Mouse (Mus musculus): Measurements from ENCODE around the gene Mbd6. TPM values are rescaled to one million over a fixed set of nuclear protein-coding genes. Genes with fewer than 3 reads are reported as not detected.
"Not testable (repeated sequence)": the region's sequence is repeated elsewhere in the genome, so short reads cannot be mapped to it uniquely, and the experiment has no call there.

Gene Mbd6
- polyA plus RNA-seq, 1 experiment from 2014 or later: 16.1 TPM

DNA sequence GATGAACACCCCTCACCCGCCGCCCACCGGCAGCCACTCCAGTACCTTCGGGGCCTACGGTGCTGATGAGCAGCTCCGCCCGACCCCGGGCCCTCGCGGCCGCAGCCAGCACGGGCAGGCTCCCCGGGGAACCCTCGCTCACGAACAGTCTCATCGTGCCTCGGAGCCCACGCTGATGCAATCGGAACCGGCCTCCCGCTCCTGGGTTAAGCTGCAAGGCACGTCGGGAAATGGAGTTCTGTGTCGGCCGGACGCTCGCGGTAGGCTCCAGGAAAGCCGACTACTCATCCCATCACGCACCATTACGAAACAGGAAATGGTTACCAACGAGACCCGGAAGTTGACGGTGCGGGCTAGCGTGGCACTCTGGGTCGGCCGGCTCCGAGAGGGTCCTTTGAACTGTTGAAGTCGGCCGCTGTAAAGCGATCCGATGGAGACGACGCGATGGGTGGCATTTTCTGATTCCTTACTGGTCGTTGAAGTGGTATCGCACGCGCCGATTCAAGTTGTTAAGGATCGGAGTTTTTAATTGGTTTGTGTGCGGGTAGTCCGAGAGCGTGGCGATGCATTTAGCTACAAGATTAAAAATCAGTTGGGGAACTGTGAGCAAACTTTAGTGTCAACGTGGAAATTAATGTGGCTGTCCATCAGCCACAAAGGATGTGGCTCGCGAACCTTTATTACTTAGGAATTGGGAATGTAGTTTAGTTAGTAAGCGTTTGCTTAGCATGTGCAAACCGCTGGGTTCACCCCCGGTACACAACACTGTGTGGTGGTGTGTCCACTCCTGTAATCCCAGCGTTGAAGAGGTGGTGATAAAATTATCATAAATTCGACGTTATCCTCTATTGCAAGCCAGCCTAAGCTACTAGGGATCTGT is 22.9 kb upstream of the Mbd6 start, which contains the start of gene Mars:
TSS of gene Mars (minus strand) at position 311 of the 880 bp plus-strand sequence.
- Histone ChIP-seq H3K36me3 (peaks cover 17% of the 10 kb centered on the region), H3K9ac (peak within 1 kb of the TSS; percentile 92), H3K27ac (replicated peaks) (peak within 1 kb of the TSS; percentile 78), H3K27me3 (no peaks in the 10 kb centered on the region), H3K4me3 (peak within 1 kb of the TSS; percentile 91), H3K4me2 (peak within 1 kb of the TSS; percentile 81), H3K4me1 (replicated peaks) (peaks cover 20% of the 10 kb centered on the region), H3K9me3 (no peaks in the 10 kb centered on the region)
- ATAC-seq (ENCODE audit: low FRiP score, low read depth): peak; percentile 97
- under 1% methylated on average over 64 of the region's 65 CpGs for WGBS

DNA sequence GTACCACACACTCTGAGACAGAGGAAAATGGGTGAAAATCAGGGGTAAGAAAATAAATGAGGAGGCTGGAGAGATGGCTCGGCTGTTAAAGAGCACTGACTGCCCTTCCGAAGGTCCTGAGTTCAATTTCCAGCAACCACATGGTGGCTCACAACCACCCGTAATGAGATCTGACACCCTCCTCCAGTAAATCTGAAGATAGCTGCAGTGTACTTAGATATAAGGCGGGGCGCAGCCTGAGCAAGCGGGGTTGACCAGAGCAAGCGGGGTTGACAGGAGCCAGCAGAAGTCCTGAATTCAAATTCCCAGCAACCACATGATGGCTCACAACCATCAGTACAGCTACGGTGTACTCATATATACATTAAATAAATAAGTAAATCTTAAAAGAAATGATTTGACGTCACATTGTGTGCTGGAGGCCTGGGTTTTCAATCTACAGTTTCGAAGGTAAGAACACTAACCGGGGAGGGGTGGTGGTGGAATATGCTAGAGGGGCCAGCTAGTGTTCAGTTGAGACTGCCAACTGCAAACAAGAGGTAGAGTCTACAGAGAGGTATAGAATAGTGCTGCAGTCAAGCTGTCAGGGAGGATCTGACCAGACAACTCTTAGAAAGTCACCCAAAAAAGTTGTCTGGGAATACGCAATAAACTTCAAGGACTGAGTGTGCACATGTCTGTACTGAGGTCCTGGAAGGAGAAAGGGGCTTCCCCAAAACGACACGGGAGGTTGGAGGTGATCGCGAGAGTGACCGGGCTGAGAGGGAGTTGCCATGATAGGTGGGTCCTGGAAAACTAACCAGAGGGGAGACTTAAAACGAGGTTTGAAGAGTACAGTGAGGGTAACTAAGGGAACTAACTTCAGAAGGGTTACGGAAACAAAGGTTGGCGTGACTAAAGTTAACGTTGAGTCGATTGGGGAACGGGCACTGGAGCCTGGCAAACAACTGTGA is 22.0 kb upstream of the Mbd6 start:
- Histone ChIP-seq H3K4me1 (replicated peaks) (peaks cover 20% of the 10 kb centered on the region), H3K4me2 (peak overlapping the region; percentile 81), H3K36me3 (peaks cover 24% of the 10 kb centered on the region), H3K9ac (peak overlapping the region; percentile 92), H3K9me3 (no peaks in the 10 kb centered on the region), H3K27me3 (no peaks in the 10 kb centered on the region), H3K27ac (replicated peaks) (peak overlapping the region; percentile 78), H3K4me3 (peak overlapping the region; percentile 91)
- peak; percentile 58 for ATAC-seq (ENCODE audit: low FRiP score, low read depth)
- WGBS: 39% methylated on average over 23 of the region's 23 CpGs

GRCm38 (mm10) chr10:127309167-127309566 is 20.3 kb upstream of the Mbd6 start:
- not testable (repeated sequence) for H3K9ac ChIP-seq; H3K27ac ChIP-seq (replicated peaks); H3K9me3 ChIP-seq; H3K4me2 ChIP-seq; H3K27me3 ChIP-seq; ATAC-seq (ENCODE audit: low FRiP score, low read depth); H3K4me3 ChIP-seq
- H3K4me1 ChIP-seq (replicated peaks): peaks cover 20% of the 10 kb centered on the region
- H3K36me3 ChIP-seq: peaks cover 41% of the 10 kb centered on the region
- WGBS: 86% methylated on average over 3 of the region's 3 CpGs

DNA sequence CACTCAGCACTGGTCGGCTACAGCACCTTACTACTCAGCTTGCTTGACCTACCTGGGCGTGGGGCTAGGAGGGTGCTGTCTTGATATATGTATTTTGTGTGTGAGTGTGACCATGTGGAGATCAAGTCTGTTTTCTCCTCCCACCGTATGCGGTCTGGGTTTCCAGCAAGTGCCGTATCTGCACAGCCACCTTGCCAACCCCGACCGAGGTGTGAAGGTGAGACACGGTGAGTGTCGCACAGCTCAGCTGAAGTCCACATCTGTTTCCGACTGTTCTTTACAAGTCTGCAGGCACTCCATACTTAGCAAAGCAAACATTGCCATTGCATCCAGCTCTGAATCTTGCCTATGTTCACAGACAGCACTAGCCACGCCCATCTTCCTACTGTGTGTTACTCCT is 14.3 kb upstream of the Mbd6 start:
- Histone ChIP-seq H3K9me3 (no peaks in the 10 kb centered on the region), H3K9ac (no peak overlapping the region), H3K4me1 (replicated peaks) (no peaks in the 10 kb centered on the region), H3K4me3 (no peak overlapping the region), H3K36me3 (peaks cover 91% of the 10 kb centered on the region), H3K27ac (replicated peaks) (no peak overlapping the region), H3K4me2 (no peak overlapping the region), H3K27me3 (no peaks in the 10 kb centered on the region)
- WGBS: 94% methylated on average over 11 of the region's 11 CpGs
- no peak for ATAC-seq (ENCODE audit: low FRiP score, low read depth)

- Histone ChIP-seq H3K4me3 (no peak overlapping the region), H3K9me3 (no peaks in the 10 kb centered on the region), H3K4me2 (no peak overlapping the region), H3K27ac (replicated peaks) (no peak overlapping the region), H3K4me1 (replicated peaks) (no peaks in the 10 kb centered on the region), H3K36me3 (peaks cover 90% of the 10 kb centered on the region), H3K27me3 (no peaks in the 10 kb centered on the region), H3K9ac (no peak overlapping the region)
- 96% methylated on average over 6 of the region's 6 CpGs for WGBS
- ATAC-seq (ENCODE audit: low FRiP score, low read depth): no peak
These were observed 11.5 kb upstream of the Mbd6 start for GRCm38 (mm10) chr10:127300361-127300760.

- Histone ChIP-seq H3K4me2 (no peak overlapping the region), H3K27me3 (no peaks in the 10 kb centered on the region), H3K4me3 (no peak overlapping the region), H3K4me1 (replicated peaks) (peaks cover 4% of the 10 kb centered on the region), H3K36me3 (peaks cover 78% of the 10 kb centered on the region), H3K9me3 (no peaks in the 10 kb centered on the region), H3K27ac (replicated peaks) (no peak overlapping the region), H3K9ac (no peak overlapping the region)
- WGBS: 93% methylated on average over 16 of the region's 16 CpGs
- no peak for ATAC-seq (ENCODE audit: low FRiP score, low read depth)
These were observed 8.4 kb upstream of the Mbd6 start for GRCm38 (mm10) chr10:127297015-127297871.

DNA sequence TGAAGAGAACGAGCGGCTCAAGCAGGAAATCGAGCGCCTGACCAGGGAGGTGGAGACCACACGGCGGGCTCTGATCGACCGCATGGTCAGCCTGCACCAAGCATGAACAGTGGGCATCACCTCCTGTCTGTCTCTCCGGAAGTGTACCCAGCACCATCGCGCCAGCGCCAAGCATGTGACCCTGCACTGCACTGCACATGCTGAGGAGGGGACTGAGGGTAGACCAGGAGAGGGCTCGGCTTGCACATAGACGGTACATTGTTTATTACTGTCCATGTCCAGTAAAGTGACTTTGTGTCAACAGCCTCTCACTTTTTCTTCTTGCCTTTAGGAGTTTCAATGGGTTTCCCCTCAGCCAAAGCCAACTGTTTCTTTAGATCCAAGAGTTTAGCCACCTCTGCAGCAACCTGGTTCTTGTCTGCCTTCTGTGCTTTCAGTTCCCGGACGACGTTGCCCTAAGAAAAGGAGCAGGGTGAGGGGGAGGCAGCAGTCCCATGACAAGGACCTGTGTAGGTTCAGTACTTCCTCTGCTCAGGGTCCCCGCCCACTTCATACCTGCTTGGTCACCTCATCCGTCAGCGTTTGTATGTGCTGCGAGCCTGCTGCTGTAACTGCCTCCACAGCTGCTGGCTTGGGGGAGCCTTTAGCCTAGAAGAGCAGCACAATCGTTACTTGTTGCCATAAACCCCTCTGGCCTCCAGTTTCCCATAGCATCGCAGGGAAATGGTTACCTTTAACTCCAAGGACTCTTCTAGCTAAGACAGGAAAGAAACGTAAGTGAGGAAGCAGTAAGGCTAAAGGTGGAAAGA is 7.4 kb upstream of the Mbd6 start:
- Histone ChIP-seq H3K9me3 (no peaks in the 10 kb centered on the region), H3K4me3 (no peak overlapping the region), H3K4me2 (no peak overlapping the region), H3K4me1 (replicated peaks) (peaks cover 15% of the 10 kb centered on the region), H3K36me3 (peaks cover 68% of the 10 kb centered on the region), H3K27ac (replicated peaks) (no peak overlapping the region), H3K9ac (no peak overlapping the region), H3K27me3 (no peaks in the 10 kb centered on the region)
- 93% methylated on average over 24 of the region's 24 CpGs for WGBS
- ATAC-seq (ENCODE audit: low FRiP score, low read depth): no peak

- no peaks in the 10 kb centered on the region for H3K27me3 ChIP-seq
- no peak overlapping the region for H3K4me2 ChIP-seq
- no peak overlapping the region for H3K9ac ChIP-seq
- H3K4me3 ChIP-seq: no peak overlapping the region
- H3K27ac ChIP-seq (replicated peaks): no peak overlapping the region
- H3K36me3 ChIP-seq: peaks cover 57% of the 10 kb centered on the region
- no peaks in the 10 kb centered on the region for H3K9me3 ChIP-seq
- 96% methylated on average over 10 of the region's 10 CpGs for WGBS
- no peak for ATAC-seq (ENCODE audit: low FRiP score, low read depth)
- peaks cover 17% of the 10 kb centered on the region for H3K4me1 ChIP-seq (replicated peaks)
These were observed 6.2 kb upstream of the Mbd6 start for GRCm38 (mm10) chr10:127294895-127295510.

GRCm38 (mm10) chr10:127293590-127294113 is 4.8 kb upstream of the Mbd6 start:
- Histone ChIP-seq H3K9me3 (no peaks in the 10 kb centered on the region), H3K4me1 (replicated peaks) (peaks cover 27% of the 10 kb centered on the region), H3K27ac (replicated peaks) (no peak overlapping the region), H3K4me2 (no peak overlapping the region), H3K36me3 (peaks cover 43% of the 10 kb centered on the region), H3K9ac (no peak overlapping the region), H3K27me3 (no peaks in the 10 kb centered on the region), H3K4me3 (no peak overlapping the region)
- no peak for ATAC-seq (ENCODE audit: low FRiP score, low read depth)
- WGBS: 84% methylated on average over 3 of the region's 3 CpGs

- Histone ChIP-seq H3K4me1 (replicated peaks) (peaks cover 28% of the 10 kb centered on the region), H3K9me3 (no peaks in the 10 kb centered on the region), H3K36me3 (peaks cover 43% of the 10 kb centered on the region), H3K27ac (replicated peaks) (no peak overlapping the region), H3K9ac (no peak overlapping the region), H3K4me2 (no peak overlapping the region), H3K4me3 (no peak overlapping the region), H3K27me3 (no peaks in the 10 kb centered on the region)
- ATAC-seq (ENCODE audit: low FRiP score, low read depth): no peak
- 92% methylated on average over 6 of the region's 6 CpGs for WGBS
These were observed 4.2 kb upstream of the Mbd6 start for GRCm38 (mm10) chr10:127292987-127293538.
